Mouse (Mus musculus): Measurements from ENCODE around the gene Gm11549.

Gene Gm11549

DNA sequence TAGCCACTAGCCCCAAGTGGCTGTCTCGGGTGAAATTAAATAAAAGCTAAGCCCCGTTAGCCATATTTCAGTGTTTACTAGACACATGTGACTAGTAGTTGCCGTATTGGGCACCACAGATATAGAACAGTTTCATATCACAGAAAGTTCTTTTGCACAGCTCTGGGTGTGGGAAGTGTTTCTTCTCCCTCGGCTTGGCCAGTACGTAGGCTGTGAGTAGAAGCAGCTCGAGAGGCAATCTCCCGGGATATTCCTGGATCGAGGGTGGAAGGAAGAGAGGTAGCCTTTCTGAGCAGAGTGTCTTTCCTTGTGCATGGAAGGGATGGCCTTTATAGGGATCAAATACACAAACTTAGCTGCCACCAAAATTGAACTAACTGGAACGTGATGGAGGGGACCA lies 5.4 kb downstream of the Gm11549 start:
- no peak for DNase-seq (ENCODE audit: low spot score)

- DNase-seq (ENCODE audit: low spot score), result no peak
These were observed 10.1 kb downstream of the Gm11549 start for GRCm38 (mm10) chr3:36511491-36511890.

- DNase-seq (ENCODE audit: low spot score), result no peak
These were observed 15.5 kb downstream of the Gm11549 start for GRCm38 (mm10) chr3:36505809-36506735.

GRCm38 (mm10) chr3:36505306-36505705 lies 16.3 kb downstream of the Gm11549 start:
- no peak for DNase-seq (ENCODE audit: low spot score)

- no peak for DNase-seq (ENCODE audit: low spot score)
These were observed 20.1 kb downstream of the Gm11549 start for GRCm38 (mm10) chr3:36501546-36501945.

DNA sequence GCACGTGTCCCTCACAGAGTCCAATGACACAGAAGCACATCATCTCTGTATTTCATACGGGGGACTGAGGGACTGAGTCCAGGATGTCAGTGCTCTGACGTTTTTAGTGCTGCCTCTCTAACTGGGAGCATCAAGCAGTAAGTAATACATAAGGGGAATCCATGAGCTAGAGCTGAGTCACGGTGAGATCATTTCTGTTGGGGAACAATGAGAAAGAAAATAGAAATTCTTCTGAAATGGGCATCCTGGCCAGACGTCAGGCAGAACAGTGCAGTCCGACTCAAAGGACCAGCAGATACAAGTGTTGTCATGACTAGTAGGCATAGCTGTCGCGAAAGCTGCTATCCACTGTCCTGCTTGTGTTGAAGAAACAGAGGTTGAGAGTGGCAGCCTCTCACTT lies 20.6 kb downstream of the Gm11549 start:
- DNase-seq (ENCODE audit: low spot score), result no peak

- no peak for DNase-seq (ENCODE audit: low spot score)
These were observed 22.2 kb downstream of the Gm11549 start for GRCm38 (mm10) chr3:36499418-36499817.

GRCm38 (mm10) chr3:36498224-36498623 lies 23.4 kb downstream of the Gm11549 start:
- no peak for DNase-seq (ENCODE audit: low spot score)

- peak; percentile 47 for DNase-seq (ENCODE audit: low spot score)
These were observed 24.9 kb downstream of the Gm11549 start for GRCm38 (mm10) chr3:36496746-36497145.

DNA sequence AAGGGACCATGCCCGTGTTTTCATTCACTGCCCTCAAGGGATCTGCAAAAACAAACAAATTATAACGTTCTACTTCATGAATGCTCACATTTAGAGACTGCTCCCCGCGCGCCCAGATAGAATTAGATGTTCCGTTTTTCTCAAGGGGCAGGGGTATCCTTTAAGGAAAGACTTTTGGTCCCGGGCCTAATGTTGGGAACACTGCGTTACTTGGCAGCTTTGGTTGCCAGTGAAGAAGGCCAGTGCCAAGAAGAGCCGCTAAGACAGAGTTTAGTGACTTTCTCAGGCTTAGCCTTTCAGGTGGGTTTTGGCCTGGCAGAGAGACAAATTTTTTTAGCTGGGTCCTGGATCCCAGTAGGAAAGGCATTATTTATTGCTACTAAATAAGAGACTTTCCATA lies 25.3 kb downstream of the Gm11549 start:
- peak; percentile 49 for DNase-seq (ENCODE audit: low spot score)

DNA sequence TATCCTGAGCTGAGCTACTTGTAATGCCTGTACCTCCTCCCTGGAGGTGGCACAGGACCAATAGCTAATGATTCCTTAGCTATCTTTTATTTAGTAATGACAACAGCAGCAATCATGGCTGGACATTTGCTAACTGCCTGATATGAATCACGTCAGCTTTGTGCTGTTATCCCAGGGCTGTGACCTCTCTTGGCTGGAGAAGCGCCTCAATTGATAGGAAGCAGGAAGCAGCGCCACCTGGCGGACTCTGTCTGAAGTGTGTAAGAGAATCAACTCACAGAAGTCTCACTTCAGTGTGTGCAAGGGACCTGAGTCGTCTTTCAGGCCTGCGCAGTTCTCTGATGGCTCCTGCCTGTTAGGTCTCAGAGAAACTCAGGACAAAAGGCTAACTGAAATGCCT lies 26.2 kb downstream of the Gm11549 start:
- peak; percentile 73 for DNase-seq (ENCODE audit: low spot score)

DNA sequence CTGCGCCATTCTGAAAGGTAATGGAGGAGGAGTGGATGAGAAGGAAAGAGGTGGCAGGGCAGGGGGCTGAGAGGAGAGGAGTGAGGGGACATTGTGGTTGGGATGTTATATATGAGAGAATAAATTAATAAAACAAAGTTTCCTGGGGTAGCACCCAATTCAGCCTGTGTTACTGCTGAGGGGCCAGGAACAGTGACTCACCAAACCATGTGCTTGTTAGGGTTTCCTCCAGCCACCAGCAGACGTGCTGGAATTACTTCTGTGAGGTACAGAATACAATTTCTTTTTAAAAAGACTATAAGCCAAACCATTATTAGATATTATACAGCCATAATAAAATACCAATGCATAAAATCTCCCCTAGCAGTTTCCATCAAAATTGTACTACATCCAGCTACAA lies 27.0 kb downstream of the Gm11549 start:
- DNase-seq (ENCODE audit: low spot score), result no peak

- no peak for DNase-seq (ENCODE audit: low spot score)
These were observed 27.9 kb downstream of the Gm11549 start for GRCm38 (mm10) chr3:36493641-36494283.

DNA sequence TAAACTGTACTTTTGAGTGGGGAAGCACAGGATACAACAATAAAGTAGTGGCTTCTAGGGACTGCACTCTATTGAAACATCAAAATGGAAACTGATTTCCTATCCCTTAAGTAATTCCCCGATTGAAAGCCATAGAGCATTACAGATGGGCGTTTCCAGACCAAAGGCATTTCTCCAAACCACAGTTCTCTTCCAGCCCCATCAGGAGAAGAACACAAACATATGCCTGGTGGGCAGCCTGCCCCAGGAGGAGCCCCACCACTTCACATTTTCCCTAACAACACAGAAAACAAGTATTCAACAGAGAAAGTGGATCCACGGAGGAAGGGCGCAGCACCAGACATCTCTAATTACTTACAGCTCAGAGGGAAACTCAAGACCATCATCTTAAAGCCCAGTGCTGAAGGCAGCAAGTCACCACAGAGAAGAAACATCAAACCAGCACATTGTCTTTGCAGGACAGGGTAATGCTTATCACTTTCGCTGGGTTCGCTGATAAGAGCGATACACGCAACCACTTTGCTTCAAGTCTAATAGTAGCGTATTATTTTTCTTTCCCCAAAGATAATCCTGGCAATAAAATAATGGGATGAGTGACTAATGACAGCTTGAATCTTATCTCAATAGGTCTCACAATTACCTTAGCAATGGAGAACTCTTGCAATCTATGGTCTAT lies 28.8 kb downstream of the Gm11549 start:
- DNase-seq (ENCODE audit: low spot score), result no peak

- no peak for DNase-seq (ENCODE audit: low spot score)
These were observed 30.1 kb downstream of the Gm11549 start for GRCm38 (mm10) chr3:36491535-36491934.

GRCm38 (mm10) chr3:36489590-36489910 lies 32.1 kb downstream of the Gm11549 start:
- no peak for DNase-seq (ENCODE audit: low spot score)

DNA sequence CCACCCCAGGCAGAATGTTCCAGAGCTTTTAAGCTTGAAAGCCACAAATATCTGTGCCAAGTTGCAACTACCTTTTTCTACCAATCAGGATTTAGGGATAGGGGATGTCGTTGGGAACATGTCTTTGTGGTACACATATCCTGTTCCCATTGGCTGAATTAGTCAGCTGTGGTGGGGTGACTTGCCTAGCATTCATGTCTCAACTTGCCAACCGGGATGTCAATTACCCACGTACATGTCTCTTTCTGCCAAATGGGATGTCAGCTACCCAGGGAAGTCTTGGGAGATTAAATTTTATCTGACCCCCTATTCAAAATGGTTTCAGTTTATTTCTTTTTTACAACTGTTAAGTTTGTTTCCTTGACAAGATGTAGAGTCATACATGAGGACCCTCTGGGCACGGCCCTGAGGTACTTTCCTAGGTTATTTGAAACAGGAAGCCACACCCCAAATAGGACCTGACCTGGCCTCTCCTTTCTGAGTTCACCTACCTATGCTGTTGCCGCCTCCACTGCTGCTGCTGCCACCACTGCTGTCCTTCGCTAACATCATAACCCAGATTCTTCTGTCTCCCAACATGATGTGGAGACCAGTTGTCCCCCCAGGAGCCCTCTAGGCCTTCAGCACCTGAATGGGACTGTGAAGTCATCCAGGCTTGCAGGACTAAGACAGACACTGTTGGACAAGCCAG lies 32.6 kb downstream of the Gm11549 start:
- DNase-seq (ENCODE audit: low spot score), result no peak

DNA sequence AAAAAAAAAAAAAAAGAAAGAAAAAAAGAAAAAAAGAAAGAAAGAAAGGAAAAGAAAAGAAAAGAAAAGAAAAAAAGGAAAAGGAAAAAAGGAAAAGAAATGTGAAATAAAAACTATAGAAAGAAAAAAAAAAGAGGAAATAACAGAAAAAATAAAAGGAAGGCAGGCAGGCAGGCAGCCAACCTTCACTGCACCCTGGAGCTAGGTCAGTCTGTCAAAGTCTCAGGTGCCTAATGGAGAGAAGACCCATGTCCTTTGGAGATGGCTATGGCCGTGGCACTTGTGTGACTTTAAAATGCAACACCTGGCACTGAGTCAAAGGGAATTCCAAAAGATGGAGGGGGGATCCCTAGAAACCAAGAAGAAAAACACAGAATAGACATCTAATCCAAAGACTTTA lies 33.2 kb downstream of the Gm11549 start:
- no peak for DNase-seq (ENCODE audit: low spot score)

DNA sequence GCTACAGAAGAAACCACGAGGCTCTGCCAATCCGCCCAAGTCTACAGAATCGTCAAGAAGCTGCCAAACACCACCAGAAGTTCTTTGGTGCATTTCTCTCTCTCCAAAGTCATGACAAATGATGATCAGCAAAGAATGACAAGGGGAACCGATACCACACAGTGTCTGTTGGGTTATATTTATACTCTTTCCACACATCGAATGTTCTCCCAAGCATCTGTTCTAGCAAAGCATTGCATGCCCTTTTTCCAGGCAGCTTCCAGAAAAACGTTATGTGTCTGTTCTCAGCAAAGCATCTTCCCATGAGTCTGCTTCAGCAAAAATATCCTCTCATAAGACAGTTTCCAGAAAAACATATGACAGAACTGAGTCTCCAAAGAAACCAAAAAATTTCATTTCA lies 34.7 kb downstream of the Gm11549 start:
- no peak for DNase-seq (ENCODE audit: low spot score)

- no peak for DNase-seq (ENCODE audit: low spot score)
These were observed 35.4 kb downstream of the Gm11549 start for GRCm38 (mm10) chr3:36486176-36486575.

- DNase-seq (ENCODE audit: low spot score), result no peak
These were observed 37.3 kb downstream of the Gm11549 start for GRCm38 (mm10) chr3:36484292-36484691.

DNA sequence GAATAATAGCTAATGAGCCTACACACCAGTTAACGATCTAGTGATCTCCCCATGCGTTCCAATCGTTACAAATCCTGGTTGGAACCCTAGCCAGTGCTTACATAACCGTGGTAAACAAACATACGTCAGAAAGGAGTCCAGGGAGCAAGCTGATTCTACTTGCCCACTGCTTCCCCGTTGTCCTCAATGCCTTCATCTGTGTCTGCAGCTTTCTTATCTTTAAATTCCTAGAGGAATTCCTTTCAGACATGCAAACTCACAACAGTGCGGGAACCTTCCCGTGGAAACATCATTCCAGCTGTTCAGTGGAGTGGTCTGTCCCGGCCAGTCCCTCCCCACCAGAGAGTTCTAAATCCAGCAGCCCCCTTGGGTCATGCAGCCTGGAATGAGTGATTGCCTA lies 38.7 kb downstream of the Gm11549 start:
- DNase-seq (ENCODE audit: low spot score), result no peak
